Mouse (Mus musculus): Measurements from ENCODE around the gene Parvb. TPM values are rescaled to one million over a fixed set of nuclear protein-coding genes. Genes with fewer than 3 reads are reported as not detected.

Parvb gene
- polyA plus RNA-seq, 1 experiment: 5.4 TPM

DNA sequence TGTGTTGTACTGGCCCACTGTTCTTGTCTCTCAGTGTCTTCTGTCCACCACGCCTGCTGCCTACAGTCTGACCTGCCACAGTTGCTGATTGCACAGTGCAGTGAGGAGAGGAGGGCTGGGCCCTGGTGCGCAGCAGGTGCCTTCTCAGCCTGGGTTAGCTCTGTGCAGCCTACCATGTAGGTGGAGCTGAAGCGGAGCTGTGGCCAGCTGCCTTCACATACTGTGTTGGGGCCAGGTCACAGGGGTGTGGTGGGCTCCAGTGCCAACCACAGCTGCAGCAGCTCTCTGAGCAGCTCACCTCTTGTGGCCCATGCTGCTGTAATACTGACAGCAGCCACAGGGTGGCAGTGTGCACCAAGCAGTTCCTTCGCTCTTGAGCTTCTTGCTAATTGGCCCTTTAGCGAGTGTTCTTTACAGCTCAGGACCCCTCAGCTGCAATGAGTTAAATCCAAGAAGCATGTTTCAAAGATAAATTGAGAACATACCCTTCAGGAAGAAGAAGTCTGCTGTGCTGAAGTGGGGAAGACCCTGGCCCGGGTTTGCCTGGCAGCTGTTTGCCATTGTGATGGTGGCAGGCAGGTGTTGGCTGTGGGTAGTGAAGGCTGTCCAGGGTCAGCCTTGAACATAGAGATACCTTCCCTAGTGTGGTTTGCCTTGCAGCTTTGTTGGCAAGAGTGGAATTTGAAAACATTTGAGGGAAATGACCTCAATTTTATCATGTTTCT is 19.6 kb upstream of the Parvb start:
- Histone ChIP-seq H3K4me3 (ENCODE audit: control insufficient read depth, low read depth, low read length) (no peak overlapping the region), H3K36me3 (ENCODE audit: control insufficient read depth, insufficient read depth, low read length) (no peaks in the 10 kb centered on the region), H3K27me3 (ENCODE audit: control insufficient read depth, insufficient read depth, low read length) (no peaks in the 10 kb centered on the region), H3K27ac (ENCODE audit: control insufficient read depth, insufficient read depth, low read depth, low read length) (no peak overlapping the region), H3K4me1 (ENCODE audit: control insufficient read depth, insufficient read depth, low read length) (peaks cover 2% of the 10 kb centered on the region; the same call in 1 of the 2 replicates)
- TF ChIP-seq CTCF (IDR thresholded peaks at IDR 0.05; ENCODE audit: control insufficient read depth, insufficient read depth, insufficient replicate concordance, low read depth, low read length): peak; percentile 96; the same call in 1 of the 2 replicates
- TF ChIP-seq POLR2A (IDR thresholded peaks at IDR 0.05; ENCODE audit: control insufficient read depth, low read depth, low read length): no peak

DNA sequence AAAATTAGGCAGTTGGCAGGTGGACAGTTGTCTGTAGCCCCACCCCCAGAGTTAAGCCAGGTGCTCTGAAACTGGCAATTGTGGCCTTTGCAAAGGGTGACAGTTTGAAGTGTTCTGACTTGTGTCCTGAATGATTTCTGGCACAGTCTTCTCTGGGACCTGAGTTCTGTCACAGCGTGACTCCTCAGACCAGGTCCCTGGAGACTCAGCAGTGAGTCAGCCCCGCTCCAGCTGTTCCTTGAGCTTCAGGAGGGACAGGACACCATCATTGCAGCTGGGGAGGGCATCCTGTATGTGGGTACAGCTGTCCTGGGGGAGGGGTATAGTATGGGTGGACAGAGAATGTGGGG is 19.1 kb upstream of the Parvb start:
- peaks cover 2% of the 10 kb centered on the region; the same call in 1 of the 2 replicates for H3K4me1 ChIP-seq (ENCODE audit: control insufficient read depth, insufficient read depth, low read length)
- no peak overlapping the region for H3K4me3 ChIP-seq (ENCODE audit: control insufficient read depth, low read depth, low read length)
- TF ChIP-seq POLR2A (IDR thresholded peaks at IDR 0.05; ENCODE audit: control insufficient read depth, low read depth, low read length): no peak
- no peak overlapping the region for H3K27ac ChIP-seq (ENCODE audit: control insufficient read depth, insufficient read depth, low read depth, low read length)
- H3K27me3 ChIP-seq (ENCODE audit: control insufficient read depth, insufficient read depth, low read length): no peaks in the 10 kb centered on the region
- H3K36me3 ChIP-seq (ENCODE audit: control insufficient read depth, insufficient read depth, low read length): no peaks in the 10 kb centered on the region

DNA sequence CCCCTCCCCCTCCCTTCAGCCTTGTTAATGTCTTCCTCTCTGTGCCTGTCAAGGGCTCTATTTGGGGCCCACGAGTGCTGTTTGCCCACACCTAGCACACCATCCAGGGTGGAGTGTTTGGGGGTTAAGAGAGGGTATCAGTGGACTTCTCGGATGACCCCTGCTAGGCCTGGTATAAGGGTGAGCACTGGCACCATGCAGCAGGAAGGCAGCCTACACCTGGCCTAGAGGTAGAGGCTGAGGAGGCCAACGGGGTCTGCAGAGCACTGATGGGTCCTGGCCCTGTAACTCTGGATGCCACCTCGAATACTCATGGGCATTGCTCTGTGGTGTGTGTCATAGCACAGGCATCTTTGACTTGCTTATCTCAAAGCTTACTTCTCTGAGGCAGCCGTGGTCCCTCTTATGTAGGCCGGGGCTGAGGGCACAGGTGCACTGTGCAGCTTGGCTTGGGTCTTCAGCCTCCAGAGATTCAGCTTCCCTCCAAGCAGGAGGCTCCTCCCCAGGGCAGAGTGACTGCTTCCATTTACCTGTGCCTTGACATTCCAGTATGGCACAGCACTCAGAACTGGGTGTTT is 18.6 kb upstream of the Parvb start:
- Histone ChIP-seq H3K36me3 (ENCODE audit: control insufficient read depth, insufficient read depth, low read length) (no peaks in the 10 kb centered on the region), H3K27ac (ENCODE audit: control insufficient read depth, insufficient read depth, low read depth, low read length) (no peak overlapping the region), H3K27me3 (ENCODE audit: control insufficient read depth, insufficient read depth, low read length) (no peaks in the 10 kb centered on the region), H3K4me1 (ENCODE audit: control insufficient read depth, insufficient read depth, low read length) (peaks cover 2% of the 10 kb centered on the region; the same call in 1 of the 2 replicates), H3K4me3 (ENCODE audit: control insufficient read depth, low read depth, low read length) (no peak overlapping the region)
- TF ChIP-seq POLR2A (IDR thresholded peaks at IDR 0.05; ENCODE audit: control insufficient read depth, low read depth, low read length): no peak
- no peak for TF ChIP-seq CTCF (IDR thresholded peaks at IDR 0.05; ENCODE audit: control insufficient read depth, insufficient read depth, insufficient replicate concordance, low read depth, low read length)

DNA sequence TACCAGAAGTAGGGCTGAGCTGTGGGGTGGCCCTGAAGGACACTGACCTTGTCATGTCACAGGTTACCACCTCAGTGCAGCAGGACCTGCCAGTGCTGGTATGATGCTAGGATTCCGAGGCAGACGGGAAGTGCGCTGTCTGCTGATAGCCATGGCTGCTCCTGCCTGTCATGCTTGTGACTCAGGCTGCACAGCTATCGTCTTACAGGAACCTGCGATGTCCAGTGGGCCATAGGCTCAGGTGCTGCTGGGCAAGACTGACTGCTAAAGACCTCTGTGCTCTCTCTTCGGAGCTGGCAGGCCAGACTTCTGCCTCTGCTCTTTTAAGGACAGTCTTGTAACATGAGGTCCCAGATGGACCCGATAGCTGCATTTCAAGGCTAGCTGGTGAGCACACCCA is 17.4 kb upstream of the Parvb start:
- Histone ChIP-seq H3K4me3 (ENCODE audit: control insufficient read depth, low read depth, low read length) (no peak overlapping the region), H3K27me3 (ENCODE audit: control insufficient read depth, insufficient read depth, low read length) (no peaks in the 10 kb centered on the region), H3K4me1 (ENCODE audit: control insufficient read depth, insufficient read depth, low read length) (peaks cover 2% of the 10 kb centered on the region; the same call in 1 of the 2 replicates), H3K27ac (ENCODE audit: control insufficient read depth, insufficient read depth, low read depth, low read length) (no peak overlapping the region), H3K36me3 (ENCODE audit: control insufficient read depth, insufficient read depth, low read length) (no peaks in the 10 kb centered on the region)
- TF ChIP-seq CTCF (IDR thresholded peaks at IDR 0.05; ENCODE audit: control insufficient read depth, insufficient read depth, insufficient replicate concordance, low read depth, low read length): no peak
- TF ChIP-seq POLR2A (IDR thresholded peaks at IDR 0.05; ENCODE audit: control insufficient read depth, low read depth, low read length): no peak

DNA sequence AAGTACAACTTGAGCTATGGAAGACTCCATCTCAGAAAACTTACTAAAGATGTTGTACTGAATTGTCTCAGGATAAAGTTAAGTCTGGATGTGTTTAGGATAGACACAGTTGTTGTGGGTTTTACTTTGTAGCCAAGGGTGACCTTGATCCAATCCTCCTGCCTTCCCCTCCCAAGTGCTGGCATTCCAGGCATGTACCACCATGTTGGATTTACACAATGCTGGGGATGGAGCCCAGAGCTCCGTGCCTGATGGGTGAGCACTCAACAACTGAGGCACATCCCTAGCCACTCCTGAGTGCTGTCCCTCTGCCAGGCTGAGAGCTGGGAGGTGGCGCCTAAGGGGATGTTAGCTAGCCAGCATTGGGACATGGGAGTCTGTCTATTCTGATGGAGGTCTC is 16.6 kb upstream of the Parvb start:
- H3K36me3 ChIP-seq (ENCODE audit: control insufficient read depth, insufficient read depth, low read length): no peaks in the 10 kb centered on the region
- no peak overlapping the region for H3K4me3 ChIP-seq (ENCODE audit: control insufficient read depth, low read depth, low read length)
- H3K27ac ChIP-seq (ENCODE audit: control insufficient read depth, insufficient read depth, low read depth, low read length): no peak overlapping the region
- no peak for TF ChIP-seq POLR2A (IDR thresholded peaks at IDR 0.05; ENCODE audit: control insufficient read depth, low read depth, low read length)
- TF ChIP-seq CTCF (IDR thresholded peaks at IDR 0.05; ENCODE audit: control insufficient read depth, insufficient read depth, insufficient replicate concordance, low read depth, low read length): no peak
- no peaks in the 10 kb centered on the region for H3K27me3 ChIP-seq (ENCODE audit: control insufficient read depth, insufficient read depth, low read length)
- H3K4me1 ChIP-seq (ENCODE audit: control insufficient read depth, insufficient read depth, low read length): peaks cover 2% of the 10 kb centered on the region; the same call in 1 of the 2 replicates

DNA sequence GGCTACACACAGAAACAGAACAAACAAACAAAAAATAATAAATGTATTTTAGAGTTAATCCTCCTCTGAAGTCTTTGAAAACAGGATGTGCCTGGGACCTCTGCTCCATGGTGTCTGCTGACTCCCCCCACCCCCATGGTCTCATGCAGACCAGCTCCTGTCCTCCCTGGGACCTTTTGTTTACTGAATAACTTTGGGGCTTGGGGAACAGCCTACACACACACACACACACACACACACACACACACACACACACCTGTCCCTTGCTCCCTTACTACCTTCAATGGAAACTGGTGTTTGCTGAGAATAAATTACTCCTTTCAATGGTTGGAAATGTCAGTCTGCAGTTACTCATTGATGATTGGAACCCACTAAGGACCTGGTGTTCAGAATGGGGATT is 15.8 kb upstream of the Parvb start:
- Histone ChIP-seq H3K27me3 (ENCODE audit: control insufficient read depth, insufficient read depth, low read length) (no peaks in the 10 kb centered on the region), H3K4me1 (ENCODE audit: control insufficient read depth, insufficient read depth, low read length) (peaks cover 2% of the 10 kb centered on the region; the same call in 1 of the 2 replicates), H3K36me3 (ENCODE audit: control insufficient read depth, insufficient read depth, low read length) (no peaks in the 10 kb centered on the region), H3K27ac (ENCODE audit: control insufficient read depth, insufficient read depth, low read depth, low read length) (no peak overlapping the region), H3K4me3 (ENCODE audit: control insufficient read depth, low read depth, low read length) (peak overlapping the region; percentile 66)
- TF ChIP-seq POLR2A (IDR thresholded peaks at IDR 0.05; ENCODE audit: control insufficient read depth, low read depth, low read length) (no peak), CTCF (IDR thresholded peaks at IDR 0.05; ENCODE audit: control insufficient read depth, insufficient read depth, insufficient replicate concordance, low read depth, low read length) (no peak)

DNA sequence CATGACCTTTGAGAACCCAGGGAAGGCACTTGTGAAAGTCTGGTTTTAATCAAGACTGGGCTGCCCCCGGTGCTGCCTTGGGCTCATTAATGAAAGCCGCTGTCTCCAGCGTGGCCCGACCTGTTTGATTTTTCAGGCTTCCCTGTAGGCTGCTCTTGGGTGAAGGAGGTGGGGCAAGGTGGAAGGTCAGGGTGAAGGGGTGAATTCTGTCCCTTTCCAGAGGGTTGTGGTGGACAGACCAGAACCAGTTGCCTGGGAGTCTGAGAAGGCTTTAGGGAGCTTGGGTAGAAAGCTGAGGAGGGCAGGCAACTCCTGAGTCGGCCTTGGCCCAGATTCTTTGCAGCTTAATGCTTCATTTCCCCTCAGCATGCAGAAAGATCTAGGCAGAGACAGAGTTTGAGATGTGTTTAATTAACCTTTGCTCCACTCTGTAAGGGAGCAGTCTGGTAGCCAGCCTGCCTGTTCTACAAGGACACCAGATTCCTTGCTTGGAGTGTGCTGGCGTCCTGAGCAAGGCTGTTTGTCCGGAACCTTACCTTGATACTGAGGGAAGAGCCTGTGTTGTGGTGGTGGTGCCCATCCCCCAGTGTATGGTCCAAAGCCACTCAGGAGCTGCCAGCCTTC is 15.3 kb upstream of the Parvb start:
- H3K4me1 ChIP-seq (ENCODE audit: control insufficient read depth, insufficient read depth, low read length): peaks cover 2% of the 10 kb centered on the region; the same call in 1 of the 2 replicates
- H3K27me3 ChIP-seq (ENCODE audit: control insufficient read depth, insufficient read depth, low read length): no peaks in the 10 kb centered on the region
- no peaks in the 10 kb centered on the region for H3K36me3 ChIP-seq (ENCODE audit: control insufficient read depth, insufficient read depth, low read length)
- TF ChIP-seq CTCF (IDR thresholded peaks at IDR 0.05; ENCODE audit: control insufficient read depth, insufficient read depth, insufficient replicate concordance, low read depth, low read length) (no peak), POLR2A (IDR thresholded peaks at IDR 0.05; ENCODE audit: control insufficient read depth, low read depth, low read length) (no peak)
- peak overlapping the region; percentile 14; the same call in 1 of the 2 replicates for H3K27ac ChIP-seq (ENCODE audit: control insufficient read depth, insufficient read depth, low read depth, low read length)
- peak overlapping the region; percentile 66 for H3K4me3 ChIP-seq (ENCODE audit: control insufficient read depth, low read depth, low read length)

Measured in testis, adult 2 months (tissue).